Mouse (Mus musculus) lung, adult 2 months (tissue): ENCODE results near the gene Gm10024.

Experiments
- CTCF ChIP-seq: fragments of 200-500 bp; IDR thresholded peaks from 2 replicates; pipeline ENCODE4 v1.5.1; 2011; ENCODE audit warnings: mild to moderate bottlenecking, low read length, control low read depth; ENCODE audit not compliant: insufficient read depth
- POLR2A ChIP-seq: fragments of 200-500 bp; IDR thresholded peaks from 2 replicates; pipeline ENCODE4 v1.6.1; 2011; ENCODE audit warnings: low read depth, mild to moderate bottlenecking, control low read depth, low read length, borderline replicate concordance; ENCODE audit errors: extremely low read depth

GRCm38 (mm10) chr10:77753448-77753847, 42.2 kb downstream of the Gm10024 start:
- TF ChIP-seq POLR2A (no peak), CTCF (no peak)
